Mouse (Mus musculus) bone marrow macrophage, adult 2 months (primary cell): Measurements from ENCODE around the gene Dact3.

Experiments
- CTCF ChIP-seq: IDR thresholded peaks from 2 replicates; pipeline ENCODE4 v1.5.1; 2012; ENCODE audit warnings: low read depth, mild to moderate bottlenecking, low read length, moderate library complexity
- POLR2A ChIP-seq: IDR thresholded peaks from 2 replicates; pipeline ENCODE4 v1.6.1; 2012; ENCODE audit warnings: mild to moderate bottlenecking, low read depth, low read length, borderline replicate concordance

DNA sequence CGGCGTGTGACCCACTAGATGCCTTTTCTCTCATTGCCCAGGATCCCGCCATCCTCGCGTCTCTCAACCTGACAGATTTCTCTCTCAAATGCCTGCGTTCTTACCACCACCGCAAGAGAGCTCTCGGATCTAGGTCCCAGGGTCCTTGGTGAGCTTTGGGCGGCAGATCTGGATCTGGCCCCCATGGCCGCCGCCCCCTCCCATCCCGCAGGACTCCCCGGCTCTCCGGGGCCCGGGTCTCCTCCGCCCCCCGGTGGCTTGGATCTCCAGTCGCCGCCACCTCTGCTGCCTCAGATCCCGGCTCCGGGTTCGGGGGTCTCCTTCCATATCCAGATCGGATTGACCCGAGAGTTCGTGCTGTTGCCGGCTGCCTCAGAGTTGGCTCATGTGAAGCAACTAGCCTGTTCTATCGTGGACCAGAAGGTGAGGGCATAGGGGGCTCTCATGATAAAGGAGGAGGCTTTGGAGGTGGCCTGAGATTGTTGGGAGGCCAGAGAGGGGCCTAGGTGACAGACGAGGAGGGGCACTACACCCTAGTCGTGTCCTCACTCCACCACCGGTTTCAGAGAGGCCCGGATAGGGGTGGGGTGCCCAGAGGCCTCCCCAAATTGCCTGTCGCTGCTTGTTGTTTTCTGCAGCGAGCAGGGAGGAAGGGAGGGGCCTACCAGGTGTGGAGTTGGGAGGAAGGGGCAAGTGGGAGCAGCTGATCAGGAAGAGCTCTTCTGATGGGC lies 31.5 kb upstream of the Dact3 start:
- no peak for TF ChIP-seq CTCF
- TF ChIP-seq POLR2A = no peak
